Mouse (Mus musculus) intestine, embryonic 14.5 days (tissue): ENCODE data around the gene Gpr137. TPM values are rescaled to one million over a fixed set of nuclear protein-coding genes. Genes with fewer than 3 reads are reported as not detected.
"Not testable (repeated sequence)": the region's sequence is repeated elsewhere in the genome, so short reads cannot be mapped to it uniquely, and the experiment has no call there.

Experiments used
- ATAC-seq: fragments of 200-750 bp; cut with Nextera tagmentation; replicated peaks from 2 replicates; pipeline ENCODE4 v1.8.0; 2017; ENCODE audit warnings: low read depth, moderate number of reproducible peaks, moderate TSS enrichment, moderate library complexity; ENCODE audit not compliant: low FRiP score, low TSS enrichment
- DNase-seq: peaks from one replicate; pipeline ENCODE4 v3.0.0-alpha.2; 2018; ENCODE audit warnings: low spot score
- H3K27ac ChIP-seq: fragments of 300-500 bp; sonication (generic); 2 replicates; pipeline ENCODE4 v1.5.1; 2014; ENCODE audit warnings: low read depth, mild to moderate bottlenecking, control low read depth
- H3K27me3 ChIP-seq: fragments of 300-500 bp; sonication (generic); replicated peaks from 2 replicates; pipeline ENCODE4 v1.6.1; 2014; ENCODE audit warnings: low read length, control low read depth; ENCODE audit not compliant: control insufficient read depth, insufficient read depth
- H3K36me3 ChIP-seq: fragments of 300-500 bp; sonication (generic); 2 replicates; pipeline ENCODE4 v1.6.1; 2014; ENCODE audit warnings: low read length, control low read depth; ENCODE audit not compliant: control insufficient read depth, insufficient read depth
- H3K4me1 ChIP-seq: fragments of 300-500 bp; sonication (generic); replicated peaks from 2 replicates; pipeline ENCODE4 v1.6.1; 2014; ENCODE audit warnings: low read length, control low read depth, mixed read lengths; ENCODE audit not compliant: control insufficient read depth, insufficient read depth
- H3K4me2 ChIP-seq: fragments of 300-500 bp; sonication (generic); 2 replicates; pipeline ENCODE4 v1.6.1; 2014; ENCODE audit warnings: low read length
- H3K4me3 ChIP-seq: fragments of 300-500 bp; sonication (generic); 2 replicates; pipeline ENCODE4 v1.5.1; 2014; ENCODE audit warnings: low read depth, low read length, control low read depth, mixed read lengths
- H3K9ac ChIP-seq: fragments of 300-500 bp; sonication (generic); 2 replicates; pipeline ENCODE4 v1.6.1; 2014; ENCODE audit warnings: mild to moderate bottlenecking, low read length
- H3K9me3 ChIP-seq: fragments of 300-500 bp; sonication (generic); 2 replicates; pipeline ENCODE4 v1.6.1; 2016; ENCODE audit warnings: low read length, control low read depth; ENCODE audit not compliant: control insufficient read depth
- WGBS: fragments of 180-500 bp; shearing (Covaris S2); extraction: QIAGEN DNeasy Blood & Tissue Kit; methylation state at CpG from one replicate; pipeline ENCODE4 v1.1.7; 2014; 5-methylcytosine and 5-hydroxymethylcytosine counted together
- polyA plus RNA-seq: library from polyadenylated mRNA; unstranded; fragments of >200 nt; fragmentation: Nextera tagmentation; extraction: Ambion mirVana; gene quantifications from 2 replicates; pipeline ENCODE4 v1.2.1, GENCODE M21; 2014

The Gpr137 gene
- polyA plus RNA-seq, 1 experiment from 2014 or later = 20.2 TPM

DNA sequence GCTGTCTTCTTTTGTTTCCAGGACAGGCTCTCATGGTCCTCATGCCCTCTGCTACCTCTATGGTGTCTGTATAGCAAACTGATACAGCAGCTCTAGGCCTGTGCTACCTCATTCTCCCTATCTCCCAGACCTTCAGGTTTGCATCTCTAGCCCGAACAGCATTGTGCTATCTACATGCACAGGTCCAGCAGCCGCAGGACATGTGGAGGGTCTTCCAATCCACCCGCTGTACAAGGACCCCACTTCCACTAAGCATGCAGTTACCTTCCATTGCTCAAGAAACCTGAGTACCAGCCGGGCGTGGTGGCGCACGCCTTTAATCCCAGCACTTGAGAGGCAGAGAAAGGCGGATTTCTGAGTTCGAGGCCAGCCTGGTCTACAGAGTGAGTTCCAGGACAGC lies 27.7 kb downstream of the Gpr137 start:
- Histone ChIP-seq H3K36me3 (peaks cover 34% of the 10 kb centered on the region), H3K4me3 (no peak overlapping the region), H3K4me1 (peaks cover 6% of the 10 kb centered on the region), H3K4me2 (no peak overlapping the region), H3K9me3 (no peaks in the 10 kb centered on the region), H3K27ac (no peak overlapping the region), H3K9ac (no peak overlapping the region), H3K27me3 (no peaks in the 10 kb centered on the region)
- DNase-seq (no peak), ATAC-seq (no peak)
- 94% methylated on average over 9 of the region's 9 CpGs for WGBS

DNA sequence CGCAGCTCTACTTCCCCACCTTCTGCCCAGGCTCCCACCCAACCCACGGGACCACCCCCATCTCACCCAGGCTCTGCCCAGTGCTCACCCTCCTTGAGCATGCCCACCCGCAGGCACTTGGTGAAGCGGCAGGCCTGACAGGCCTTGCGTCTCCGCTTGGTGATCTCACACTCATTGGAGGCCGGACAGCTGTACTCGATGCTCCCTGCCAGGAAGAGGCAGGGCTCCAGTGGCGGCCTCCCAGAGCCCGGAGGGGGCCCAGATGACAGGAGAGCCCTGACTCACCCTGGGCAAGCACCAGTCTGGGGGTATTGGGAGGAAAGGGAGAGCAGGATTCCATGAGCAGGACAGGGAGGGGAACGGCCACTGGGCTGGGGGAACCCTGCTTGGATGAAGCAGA lies 28.3 kb downstream of the Gpr137 start:
- H3K27ac ChIP-seq = no peak overlapping the region
- DNase-seq (peak; percentile 45), ATAC-seq (no peak)
- no peaks in the 10 kb centered on the region for H3K9me3 ChIP-seq
- H3K4me2 ChIP-seq = no peak overlapping the region
- peaks cover 6% of the 10 kb centered on the region for H3K4me1 ChIP-seq
- H3K27me3 ChIP-seq = no peaks in the 10 kb centered on the region
- peaks cover 34% of the 10 kb centered on the region for H3K36me3 ChIP-seq
- no peak overlapping the region for H3K4me3 ChIP-seq
- 79% methylated on average over 11 of the region's 11 CpGs for WGBS
- H3K9ac ChIP-seq = no peak overlapping the region

DNA sequence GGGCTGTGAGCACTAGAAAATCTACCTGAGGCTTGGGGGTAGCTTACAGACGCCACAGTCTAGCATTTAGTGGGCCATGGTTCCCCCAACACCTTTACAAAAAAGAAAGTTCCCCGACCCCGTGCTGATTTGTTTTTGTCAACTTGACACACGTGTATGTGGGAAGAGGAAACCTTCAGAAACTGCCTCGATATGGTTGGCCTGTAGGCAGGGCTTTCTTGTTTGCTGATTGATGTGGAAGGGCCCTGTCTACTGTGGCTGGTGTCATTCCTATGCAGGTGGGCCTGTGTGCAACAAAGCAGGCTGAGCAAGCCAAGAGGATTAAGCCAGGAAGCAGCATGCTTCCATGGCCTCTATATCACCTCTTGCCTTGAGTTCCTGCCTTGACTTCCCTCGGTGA lies 29.2 kb downstream of the Gpr137 start:
- H3K4me3 ChIP-seq = no peak overlapping the region
- H3K36me3 ChIP-seq = peaks cover 29% of the 10 kb centered on the region
- no peak overlapping the region for H3K9ac ChIP-seq
- peaks cover 16% of the 10 kb centered on the region for H3K4me1 ChIP-seq
- ATAC-seq (no peak), DNase-seq (no peak)
- no peak overlapping the region for H3K27ac ChIP-seq
- no peaks in the 10 kb centered on the region for H3K27me3 ChIP-seq
- no peak overlapping the region for H3K4me2 ChIP-seq
- 85% methylated on average over 6 of the region's 6 CpGs for WGBS
- H3K9me3 ChIP-seq = no peaks in the 10 kb centered on the region

GRCm38 (mm10) chr19:6912205-6912970 lies 29.9 kb downstream of the Gpr137 start:
- ATAC-seq (no peak), DNase-seq (no peak)
- no peak overlapping the region for H3K4me2 ChIP-seq
- H3K36me3 ChIP-seq = peaks cover 29% of the 10 kb centered on the region
- H3K9me3 ChIP-seq = no peaks in the 10 kb centered on the region
- no peak overlapping the region for H3K9ac ChIP-seq
- no peak overlapping the region for H3K27ac ChIP-seq
- 93% methylated on average over 15 of the region's 15 CpGs for WGBS
- no peak overlapping the region for H3K4me3 ChIP-seq
- H3K27me3 ChIP-seq = no peaks in the 10 kb centered on the region
- H3K4me1 ChIP-seq = peaks cover 18% of the 10 kb centered on the region

DNA sequence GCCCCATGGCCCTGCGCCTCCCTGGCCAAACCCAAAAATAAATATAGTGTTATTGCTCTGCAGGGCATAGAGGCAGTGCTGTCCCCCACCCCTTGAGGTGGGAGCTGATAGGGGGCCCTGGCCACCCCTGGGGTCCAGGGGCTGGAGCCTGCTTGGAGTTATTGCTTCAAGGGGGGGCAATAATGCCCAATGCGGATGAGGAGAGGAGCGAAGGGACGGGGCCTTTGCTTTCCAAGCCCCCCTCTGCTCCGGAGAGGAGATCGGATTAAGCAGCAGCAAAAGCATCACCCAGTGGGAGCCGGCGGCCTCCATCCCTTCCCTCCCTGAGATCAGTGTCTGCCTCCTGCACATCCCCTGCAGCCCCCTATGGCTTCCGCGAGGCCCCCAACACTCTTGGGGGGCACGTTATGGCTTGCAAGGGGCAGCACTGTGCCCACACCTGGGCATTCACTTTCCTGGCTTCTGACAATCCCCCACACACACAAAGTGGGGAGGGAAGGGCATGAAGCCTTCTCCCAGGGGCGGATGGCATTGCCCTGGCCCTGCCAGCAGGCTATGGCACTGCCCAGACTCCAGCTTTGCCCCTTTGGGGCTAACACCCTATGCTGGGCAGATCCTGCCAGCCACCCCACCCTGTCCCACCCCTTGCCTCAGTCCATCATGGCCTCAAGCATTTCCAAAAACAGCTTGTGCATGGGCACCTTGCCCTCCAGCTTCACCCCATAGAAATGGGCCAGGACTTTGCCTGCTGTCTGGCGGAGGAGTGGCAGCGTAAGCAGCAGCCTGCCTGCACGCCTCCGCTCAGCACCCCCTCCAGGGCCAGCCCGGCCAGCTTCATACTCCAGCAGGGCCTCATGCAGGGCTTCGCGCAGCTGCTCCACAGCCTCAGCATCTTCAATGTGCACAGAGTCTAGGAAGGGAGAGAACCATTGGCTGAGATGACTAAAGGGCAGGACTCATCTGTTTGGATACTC lies 30.9 kb downstream of the Gpr137 start:
- H3K4me2 ChIP-seq = peak overlapping the region; percentile 78
- DNase-seq = no peak
- H3K4me3 ChIP-seq = peak overlapping the region; percentile 74
- H3K4me1 ChIP-seq = peaks cover 18% of the 10 kb centered on the region
- no peaks in the 10 kb centered on the region for H3K27me3 ChIP-seq
- 0 out of 2 replicates have a peak overlapping the region, but pooled peaks have one; percentile 25 for H3K9ac ChIP-seq
- no peak overlapping the region for H3K27ac ChIP-seq
- 86% methylated on average over 19 of the region's 19 CpGs for WGBS
- ATAC-seq = no peak
- H3K9me3 ChIP-seq = no peaks in the 10 kb centered on the region
- peaks cover 39% of the 10 kb centered on the region for H3K36me3 ChIP-seq

DNA sequence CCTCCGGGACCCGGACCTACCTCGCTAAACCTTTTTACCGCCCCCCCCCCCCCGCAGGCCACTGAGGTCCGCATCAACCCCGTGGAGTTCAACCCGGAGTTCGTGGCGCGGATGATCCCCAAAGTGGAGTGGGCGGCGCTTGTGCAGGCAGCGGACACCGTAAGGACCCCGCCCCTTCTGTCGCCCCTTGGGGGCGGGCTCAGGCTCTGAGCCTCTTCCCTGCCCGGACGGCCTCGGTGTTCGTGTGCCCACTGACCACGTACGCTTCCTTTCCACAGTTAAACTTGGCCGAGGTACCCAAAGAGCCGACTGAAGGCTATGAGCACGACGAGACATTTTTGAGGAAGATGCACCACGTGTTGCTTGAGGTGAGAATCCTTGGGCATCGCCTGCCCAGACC lies 32.0 kb downstream of the Gpr137 start:
- H3K36me3 ChIP-seq = peaks cover 48% of the 10 kb centered on the region
- peak overlapping the region; percentile 74 for H3K9ac ChIP-seq
- not testable (repeated sequence) for H3K9me3 ChIP-seq, DNase-seq, H3K27me3 ChIP-seq
- under 1% methylated on average over 30 of the region's 30 CpGs for WGBS
- peak overlapping the region; percentile 74 for H3K4me3 ChIP-seq
- H3K27ac ChIP-seq = peak overlapping the region; percentile 99
- peak; percentile 40 for ATAC-seq
- peaks cover 18% of the 10 kb centered on the region for H3K4me1 ChIP-seq
- peak overlapping the region; percentile 78 for H3K4me2 ChIP-seq

DNA sequence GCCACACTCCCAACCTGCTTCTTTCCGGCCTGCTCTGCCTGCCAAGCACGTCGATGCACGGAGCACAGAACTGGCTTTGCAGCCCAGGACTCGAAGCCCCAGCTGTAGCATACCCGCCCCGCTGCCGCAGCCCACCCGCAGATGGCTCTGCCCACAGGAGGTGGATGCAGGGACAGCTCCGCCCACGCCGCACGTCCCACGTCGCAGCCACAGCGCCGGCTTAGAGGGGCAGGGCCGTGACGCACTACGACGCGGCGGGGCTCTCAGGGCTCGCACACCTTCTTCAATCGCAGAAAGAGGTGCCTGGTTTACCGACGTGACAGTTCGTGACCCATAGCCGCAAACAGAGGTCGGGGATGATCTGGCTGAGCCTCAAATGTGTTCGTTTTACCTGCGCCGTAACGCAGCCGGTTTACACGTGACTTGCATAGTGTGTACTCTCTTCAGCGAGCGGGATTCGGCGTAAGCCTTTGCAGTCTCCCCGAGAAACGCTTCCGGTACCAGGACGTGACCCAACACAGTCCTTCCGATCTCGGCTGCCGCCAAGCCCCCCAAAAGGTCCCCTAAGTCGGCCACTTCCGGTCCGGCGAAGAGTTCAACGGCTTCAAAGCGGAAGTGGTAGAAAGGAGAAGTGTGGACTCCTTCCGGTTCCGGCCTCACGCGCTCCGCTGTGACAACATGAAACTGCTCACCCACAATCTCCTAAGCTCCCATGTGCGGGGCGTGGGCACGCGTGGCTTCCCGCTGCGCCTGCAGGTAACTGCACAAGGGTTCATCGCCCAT lies 32.6 kb downstream of the Gpr137 start, which contains the start of the genes Trmt112 and Prdx5:
Trmt112 (plus strand) TSS at position 192 of the 783 bp plus-strand sequence.
Prdx5 (minus strand) TSS at position 600 of the 783 bp plus-strand sequence.
- peak; percentile 90 for ATAC-seq
- peaks cover 18% of the 10 kb centered on the region for H3K4me1 ChIP-seq
- H3K36me3 ChIP-seq = peaks cover 52% of the 10 kb centered on the region
- peak within 1 kb of the TSS; percentile 74 for H3K4me3 ChIP-seq
- peak within 1 kb of the TSS; percentile 78 for H3K4me2 ChIP-seq
- peak; percentile 93 for DNase-seq
- H3K9me3 ChIP-seq = no peaks in the 10 kb centered on the region
- peak within 1 kb of the TSS; percentile 99 for H3K27ac ChIP-seq
- under 1% methylated on average over 65 of the region's 65 CpGs for WGBS
- peak within 1 kb of the TSS; percentile 74 for H3K9ac ChIP-seq
- no peaks in the 10 kb centered on the region for H3K27me3 ChIP-seq

DNA sequence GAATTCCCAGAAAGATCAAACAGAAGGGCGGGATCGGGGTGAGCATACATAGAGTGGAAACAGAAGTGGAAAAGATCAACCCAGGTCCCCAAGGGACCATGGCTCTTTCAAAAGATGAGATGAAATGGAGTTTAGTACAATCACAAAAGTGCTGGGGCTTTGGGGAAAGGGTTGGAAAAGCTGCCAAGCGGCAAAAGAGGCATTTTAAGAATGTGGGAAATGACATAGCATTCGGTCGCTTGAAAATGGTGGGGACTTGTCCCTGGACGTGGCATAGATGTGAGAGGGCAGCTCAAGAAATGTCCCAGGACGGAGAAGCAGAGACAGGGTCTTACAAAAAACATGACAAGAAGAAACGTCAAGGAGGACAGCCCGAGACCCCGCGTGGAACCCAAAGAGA lies 33.3 kb downstream of the Gpr137 start:
- Histone ChIP-seq H3K27me3 (no peaks in the 10 kb centered on the region), H3K9ac (peak overlapping the region; percentile 74), H3K9me3 (no peaks in the 10 kb centered on the region), H3K4me1 (peaks cover 18% of the 10 kb centered on the region), H3K27ac (peak overlapping the region; percentile 99), H3K36me3 (peaks cover 52% of the 10 kb centered on the region), H3K4me2 (peak overlapping the region; percentile 78), H3K4me3 (peak overlapping the region; percentile 74)
- ATAC-seq (no peak), DNase-seq (no peak)
- WGBS = 8% methylated on average over 11 of the region's 11 CpGs
